Mouse (Mus musculus) left cerebral cortex, postnatal 10 days (tissue): ENCODE measurements around the gene Cd151. TPM values are rescaled to one million over a fixed set of nuclear protein-coding genes. Genes with fewer than 3 reads are reported as not detected.
"Not testable (repeated sequence)": the region's sequence is repeated elsewhere in the genome, so short reads cannot be mapped to it uniquely, and the experiment has no call there.

Source experiments
- DNase-seq, 2 experiments: peaks; one replicate each; pipeline ENCODE4 v3.0.0; 2021 to 2022; ENCODE audit warnings: low spot score in 2 of 2, mixed read lengths in 1 of 2; ENCODE audit errors: extremely low spot score in 1 of 2
- intact Hi-C: fragments of 180-260 bp; cut with DNase I; formaldehyde crosslinking; loops from one replicate; pipeline ENCODE4 v1.15.1; 2025
- total RNA-seq, 2 experiments: library from RNA; stranded (reverse); gene quantifications; 2 replicates each; pipeline ENCODE4 v1.2.3; 2021

Cd151 gene
- total RNA-seq, 2 experiments from 2014 or later = 31.8 to 33.7 TPM

DNA sequence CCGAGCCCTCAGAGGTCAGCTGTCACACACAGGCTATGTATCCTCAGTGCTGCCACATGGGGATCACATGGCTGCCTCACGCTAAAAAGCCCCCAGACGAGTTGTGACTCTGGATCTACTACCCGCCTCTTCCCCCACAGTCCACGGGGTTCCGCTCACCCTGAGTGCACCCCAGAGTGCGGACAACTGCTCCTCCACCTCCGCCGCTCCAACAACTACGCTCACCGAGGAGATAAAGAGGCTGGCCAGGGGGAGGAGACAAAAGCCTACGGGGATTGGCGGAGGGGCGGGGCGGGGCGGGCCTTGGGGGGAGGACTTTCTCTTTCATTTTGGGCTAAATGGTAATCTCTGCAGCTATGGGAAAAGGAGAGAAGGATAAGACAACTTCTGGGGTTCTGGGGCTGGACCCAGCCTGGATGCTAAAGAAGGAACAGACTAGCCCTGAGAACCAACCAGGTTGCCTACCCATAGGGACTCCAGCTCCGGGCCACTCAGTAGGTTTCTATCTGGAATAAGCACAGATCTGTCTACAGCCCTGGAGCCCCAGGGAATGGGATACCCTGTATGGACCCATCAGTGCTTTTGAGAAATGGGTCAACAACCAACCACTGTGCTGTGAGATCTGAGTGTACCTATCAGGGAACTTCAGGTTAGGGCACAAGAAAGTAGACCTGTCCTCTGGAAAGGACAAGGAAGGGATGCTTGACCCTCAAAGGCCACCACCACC lies 31.9 kb upstream of the Cd151 start:
- DNase-seq = peak in 1 of 2 experiments; percentile 76
- intact Hi-C loops = no loop called here

GRCm38 (mm10) chr7:141435856-141436522 lies 31.2 kb upstream of the Cd151 start:
- intact Hi-C loops = no loop called here
- DNase-seq = peak in 1 of 2 experiments; percentile 32

GRCm38 (mm10) chr7:141436523-141436892 lies 30.7 kb upstream of the Cd151 start:
- DNase-seq = no peak
- intact Hi-C loops = no loop called here

DNA sequence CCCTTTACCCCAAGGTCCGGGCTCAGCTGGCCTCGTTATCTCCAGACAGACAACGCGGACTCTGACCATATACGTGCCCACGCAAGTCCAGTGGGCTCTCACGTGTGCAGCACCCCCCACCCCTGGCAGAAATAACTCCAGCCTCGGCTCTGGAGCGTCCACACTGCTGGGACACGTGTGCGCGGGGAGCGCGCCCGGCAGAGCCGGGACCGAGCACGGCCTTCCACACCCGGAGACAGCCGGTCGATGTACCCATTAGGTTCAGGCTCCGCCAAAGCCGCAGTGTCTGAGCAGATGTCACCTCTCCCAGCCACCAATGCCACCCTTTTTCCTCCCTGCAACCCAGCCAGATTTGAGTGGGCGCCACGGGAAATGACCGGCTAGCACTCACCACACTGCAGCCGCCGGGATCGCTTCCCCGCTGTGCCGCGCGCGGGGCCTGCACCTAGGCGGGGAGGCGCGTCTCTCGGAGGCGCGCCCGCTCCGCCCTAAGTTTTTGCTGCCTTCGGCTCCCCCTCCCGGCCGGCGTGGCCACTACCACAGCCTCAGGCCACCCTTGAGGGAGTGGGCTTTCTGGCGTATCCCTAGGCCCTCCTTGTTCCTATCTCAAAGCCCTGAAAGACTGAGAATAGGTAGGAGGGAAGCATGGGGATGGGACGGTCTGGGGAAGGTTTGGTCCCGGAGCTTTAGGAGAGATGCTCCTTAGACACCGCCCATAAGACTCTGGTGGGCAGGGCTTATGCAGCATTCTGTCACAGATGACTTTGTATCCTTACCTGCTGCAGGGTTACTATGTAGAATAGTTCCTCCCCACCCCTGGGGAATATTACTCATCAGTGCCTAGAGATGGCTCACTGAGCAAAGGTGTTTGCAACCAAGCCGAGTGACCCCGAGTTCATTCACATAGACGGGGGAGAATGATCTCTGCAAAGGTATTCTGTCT lies 29.7 kb upstream of the Cd151 start, which contains the start of gene Slc25a22:
Gene Slc25a22 (minus strand): TSS at position 715 of the 943 bp plus-strand sequence.
- peak; percentile 76 to 91 for DNase-seq
- intact Hi-C loops = no loop called here

- intact Hi-C loops = no loop called here
Observed at GRCm38 (mm10) chr7:141438201-141438968, 28.8 kb upstream of the Cd151 start.

DNA sequence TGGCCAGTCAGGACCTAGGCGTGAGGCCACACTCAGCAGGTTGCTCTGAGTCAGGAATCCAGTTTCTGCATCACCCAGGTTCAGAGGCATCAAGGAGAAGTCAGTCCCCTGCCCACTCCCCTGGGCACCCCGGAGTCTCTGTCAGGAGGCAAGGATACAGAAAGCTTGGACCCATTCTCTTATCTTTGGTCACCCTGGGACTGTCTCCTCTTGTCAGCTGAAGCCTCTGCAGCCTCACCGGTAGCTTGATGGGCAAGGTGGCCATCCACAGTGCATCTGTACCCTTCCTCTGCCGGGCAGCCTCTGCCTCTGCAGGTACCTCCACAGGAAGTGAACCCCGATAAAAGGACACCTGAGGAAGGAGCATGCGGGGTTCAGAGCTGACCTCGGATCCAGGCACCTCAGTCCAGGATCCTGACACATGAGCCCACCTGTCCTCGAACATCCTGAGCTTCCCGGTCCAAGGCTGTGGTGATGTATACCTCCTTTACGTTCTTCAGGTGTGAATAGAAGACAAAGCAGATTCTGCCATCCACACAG lies 28.0 kb upstream of the Cd151 start:
- DNase-seq = no peak
- intact Hi-C loops = no loop called here

More at GRCm38 (mm10) chr7:141438201-141438968, 28.8 kb upstream of the Cd151 start:
- peak in 1 of 2 experiments; percentile 44 for DNase-seq

GRCm38 (mm10) chr7:141439811-141440210 lies 27.4 kb upstream of the Cd151 start:
- intact Hi-C loops = no loop called here
- peak in 1 of 2 experiments; percentile 30 for DNase-seq

DNA sequence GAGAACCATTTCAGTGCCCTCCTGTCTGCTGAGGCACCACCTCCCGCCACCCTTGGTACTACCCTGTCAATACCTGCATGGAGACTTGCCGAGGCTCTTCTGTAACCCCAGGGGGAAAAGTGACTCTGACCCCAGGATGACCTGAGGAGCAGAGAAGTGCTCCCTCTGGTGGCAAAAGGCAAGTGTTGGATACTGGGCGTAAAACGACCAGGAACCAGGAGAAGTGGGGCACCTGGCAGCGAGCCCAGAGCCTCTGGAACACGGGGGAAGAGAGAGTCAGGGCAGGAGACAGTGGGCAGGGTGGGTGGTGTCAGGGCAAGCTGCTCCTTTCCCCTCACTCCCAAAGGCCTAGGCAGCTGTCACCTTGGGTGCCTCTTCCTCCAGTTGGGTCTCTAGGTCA lies 26.6 kb upstream of the Cd151 start:
- peak in 1 of 2 experiments; percentile 86 for DNase-seq
- intact Hi-C loops = no loop called here

- intact Hi-C loops = no loop called here
- DNase-seq = peak in 1 of 2 experiments; percentile 41
Observed at GRCm38 (mm10) chr7:141441460-141441859, 25.7 kb upstream of the Cd151 start.

- DNase-seq = peak in 1 of 2 experiments; percentile 28
- intact Hi-C loops = no loop called here
Observed at GRCm38 (mm10) chr7:141442199-141442598, 25.0 kb upstream of the Cd151 start.

GRCm38 (mm10) chr7:141443081-141443821 lies 23.9 kb upstream of the Cd151 start:
- DNase-seq = peak in 1 of 2 experiments; percentile 51
- intact Hi-C loops = no loop called here

GRCm38 (mm10) chr7:141443828-141444237 lies 23.4 kb upstream of the Cd151 start, which contains the start of gene Pidd1:
TSS of gene Pidd1 (minus strand) at chr7:141444025.
- DNase-seq = peak in 1 of 2 experiments; percentile 76
- intact Hi-C loops = no loop called here

GRCm38 (mm10) chr7:141446374-141446773 lies 20.8 kb upstream of the Cd151 start:
- DNase-seq, intact Hi-C loops: not testable (repeated sequence)

DNA sequence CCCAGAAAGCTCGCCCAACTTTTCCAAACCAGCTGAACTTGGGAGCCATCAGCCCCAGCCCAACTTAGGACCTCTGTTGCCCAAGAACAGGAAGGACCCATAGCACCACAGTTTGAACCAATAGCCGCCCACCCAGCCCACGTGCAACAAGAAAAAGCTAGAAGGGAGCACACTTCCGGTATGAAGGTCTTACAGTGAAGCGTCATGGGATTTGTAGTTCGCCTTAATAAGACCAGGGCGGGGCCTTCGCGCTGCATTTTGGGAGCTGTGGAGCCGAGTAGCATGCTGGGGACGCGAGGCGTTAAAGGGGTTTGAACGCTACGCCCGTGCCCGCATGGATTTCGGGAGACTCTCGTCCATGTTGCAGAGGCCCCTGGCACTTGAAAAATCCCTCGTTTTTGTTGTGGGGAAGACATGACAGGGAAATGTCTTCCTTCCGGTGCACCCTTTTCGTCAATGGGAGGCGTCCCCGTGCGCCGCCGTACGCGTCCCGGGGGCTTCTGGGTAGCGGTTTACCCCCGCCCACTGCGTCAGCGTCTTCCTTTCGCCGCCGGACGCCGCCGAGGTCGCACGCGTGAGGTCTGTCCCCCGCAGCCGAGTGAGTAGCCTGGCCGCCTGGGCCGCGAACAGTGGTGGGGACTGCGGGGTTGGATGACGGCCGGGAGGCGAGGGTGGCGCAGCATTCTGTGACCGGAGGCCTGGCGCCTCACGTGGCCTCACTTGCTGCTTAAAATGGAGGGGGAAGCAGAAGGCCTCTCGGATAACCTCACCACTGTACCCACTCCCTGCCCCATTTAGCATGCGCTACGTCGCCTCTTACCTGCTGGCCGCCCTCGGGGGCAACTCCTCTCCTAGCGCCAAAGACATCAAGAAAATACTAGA lies 19.8 kb upstream of the Cd151 start, which contains the start of gene Rplp2:
Gene Rplp2 (plus strand): TSS at position 261 of the 882 bp plus-strand sequence.
- intact Hi-C loops = no loop called here
- peak; percentile 90 to 96 for DNase-seq

DNA sequence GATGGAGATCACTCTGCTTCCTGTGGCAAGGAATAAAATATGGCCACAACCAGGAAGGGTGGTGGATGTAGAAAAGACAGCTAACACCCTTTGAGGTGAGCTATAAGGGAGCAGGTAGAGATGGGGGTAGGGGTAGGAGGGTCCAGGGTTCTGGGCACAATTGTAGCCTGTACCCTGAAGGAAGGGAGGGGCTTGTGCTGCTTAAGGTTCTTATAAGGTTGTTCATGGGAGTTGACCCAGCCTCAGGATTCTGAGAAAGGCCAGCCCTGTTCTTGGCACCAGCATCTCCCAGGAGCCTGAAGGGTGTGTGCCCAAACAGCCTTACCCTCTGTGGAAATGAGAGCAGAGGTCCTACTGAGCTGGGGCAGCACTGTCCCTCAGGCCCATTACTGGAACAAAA lies 15.3 kb upstream of the Cd151 start:
- DNase-seq = no peak
- intact Hi-C loops = no loop called here

- DNase-seq = no peak
- intact Hi-C loops = no loop called here
Observed at GRCm38 (mm10) chr7:141453636-141454035, 13.6 kb upstream of the Cd151 start.
